Mouse (Mus musculus): ENCODE data around the gene Rnf216. TPM values are rescaled to one million over a fixed set of nuclear protein-coding genes. Genes with fewer than 3 reads are reported as not detected.

Rnf216 gene
- total RNA-seq, 2 experiments from 2014 or later = 37.4 to 45.4 TPM

Small RNA genes lying within 50 kb of the gene (microRNA-seq; reads per million reads assigned to microRNA genes)
- gene Gm44405 = not detected

Other genes with a start within 250 kb of the Rnf216 start
- 10 to 100 TPM; 30.4 to 34.1 TPM for gene Fbxl18, start 217.6 kb downstream of the Rnf216 start, total RNA-seq (2021)
- 1,000 to 10,000 TPM; 2,229 to 2,541 TPM for gene Actb, start 206.2 kb downstream of the Rnf216 start, total RNA-seq (2021)
- 100 to 1,000 TPM; 310 to 396 TPM for gene Fscn1, start 152.7 kb downstream of the Rnf216 start, total RNA-seq (2021)
- gene Olfr718-ps1, start 34.6 kb upstream of the Rnf216 start, total RNA-seq (2021) = under 1 TPM in 1 of 2 experiments, not detected in 1; 0.18 TPM
- gene Rbak, start 67.8 kb upstream of the Rnf216 start, total RNA-seq (2021) = 10 to 100 TPM; 13.3 to 13.8 TPM
- not detected for gene Spdye4b, start 68.0 kb upstream of the Rnf216 start, total RNA-seq (2021)
- gene Spdye4a, start 113.9 kb upstream of the Rnf216 start, total RNA-seq (2021) = not detected
- 10 to 100 TPM; 28.0 to 34.5 TPM for gene Zfp12, start 122.2 kb upstream of the Rnf216 start, total RNA-seq (2021)
- 10 to 100 TPM; 21.3 to 26.9 TPM for gene Zfp316, start 157.0 kb upstream of the Rnf216 start, total RNA-seq (2021)
- gene Zfp853, start 180.6 kb upstream of the Rnf216 start, total RNA-seq (2021) = 1 to 10 TPM; 6.4 to 7.3 TPM
- gene E130309D02Rik, start 202.4 kb upstream of the Rnf216 start, total RNA-seq (2021) = 10 to 100 TPM; 24.8 to 27.9 TPM
- 10 to 100 TPM; 38.6 to 46.2 TPM for gene Zdhhc4, start 216.3 kb upstream of the Rnf216 start, total RNA-seq (2021)
- gene Grid2ip, start 244.3 kb upstream of the Rnf216 start, total RNA-seq (2021) = 1 to 10 TPM; 1.5 to 2.7 TPM

All from left cerebral cortex, postnatal 36 days (tissue).